Mouse (Mus musculus) lung, postnatal 0 days (tissue): Measurements from ENCODE around the gene Adamts4.

Source experiments
- CTCF ChIP-seq: IDR thresholded peaks from 2 replicates; pipeline ENCODE4 v1.5.1; 2016; ENCODE audit warnings: antibody characterized with exemption, mild to moderate bottlenecking
- EP300 ChIP-seq: IDR thresholded peaks from 2 replicates; pipeline ENCODE4 v1.6.1; 2016; ENCODE audit warnings: antibody characterized with exemption, mild to moderate bottlenecking, control low read depth

GRCm38 (mm10) chr1:171285096-171285892 lies 35.1 kb downstream of the Adamts4 start:
- no peak for TF ChIP-seq CTCF
- TF ChIP-seq EP300, result no peak
